Mouse (Mus musculus) liver, embryonic 14.5 days (tissue): ENCODE data around the gene Trim9.

Experiments
- CTCF ChIP-seq: IDR thresholded peaks from 2 replicates; pipeline ENCODE4 v1.5.1; 2016; ENCODE audit warnings: antibody characterized with exemption, low read depth, control low read depth
- EP300 ChIP-seq: IDR thresholded peaks from 2 replicates; pipeline ENCODE4 v1.6.1; 2016; ENCODE audit warnings: antibody characterized with exemption, low read depth

DNA sequence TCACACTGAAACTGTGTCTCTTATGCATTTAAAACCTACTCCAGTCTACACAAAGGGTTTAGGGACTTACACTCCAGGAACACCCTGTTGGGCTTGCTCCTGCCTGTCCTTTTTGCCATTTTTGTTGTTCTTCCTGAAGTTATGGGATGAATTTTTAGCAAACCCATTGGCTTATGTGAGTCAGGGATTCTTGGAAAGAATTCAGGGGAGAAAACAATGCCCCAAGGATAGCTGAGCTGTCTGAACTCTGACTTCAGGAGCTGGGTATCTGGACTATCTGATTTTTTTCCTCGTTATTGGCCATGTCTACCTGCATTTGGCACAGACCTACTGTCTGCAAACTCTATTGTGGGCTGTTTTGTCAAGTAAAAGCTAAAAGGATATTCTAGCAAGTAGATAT lies 20.5 kb downstream of the Trim9 start:
- TF ChIP-seq CTCF, result no peak
- no peak for TF ChIP-seq EP300
